Mouse (Mus musculus): ENCODE data around the gene Golt1a.

The Golt1a gene

GRCm38 (mm10) chr1:133347226-133347625, 37.6 kb downstream of the Golt1a start:
- no peak for DNase-seq (ENCODE audit: extremely low read depth, low read depth)

DNA sequence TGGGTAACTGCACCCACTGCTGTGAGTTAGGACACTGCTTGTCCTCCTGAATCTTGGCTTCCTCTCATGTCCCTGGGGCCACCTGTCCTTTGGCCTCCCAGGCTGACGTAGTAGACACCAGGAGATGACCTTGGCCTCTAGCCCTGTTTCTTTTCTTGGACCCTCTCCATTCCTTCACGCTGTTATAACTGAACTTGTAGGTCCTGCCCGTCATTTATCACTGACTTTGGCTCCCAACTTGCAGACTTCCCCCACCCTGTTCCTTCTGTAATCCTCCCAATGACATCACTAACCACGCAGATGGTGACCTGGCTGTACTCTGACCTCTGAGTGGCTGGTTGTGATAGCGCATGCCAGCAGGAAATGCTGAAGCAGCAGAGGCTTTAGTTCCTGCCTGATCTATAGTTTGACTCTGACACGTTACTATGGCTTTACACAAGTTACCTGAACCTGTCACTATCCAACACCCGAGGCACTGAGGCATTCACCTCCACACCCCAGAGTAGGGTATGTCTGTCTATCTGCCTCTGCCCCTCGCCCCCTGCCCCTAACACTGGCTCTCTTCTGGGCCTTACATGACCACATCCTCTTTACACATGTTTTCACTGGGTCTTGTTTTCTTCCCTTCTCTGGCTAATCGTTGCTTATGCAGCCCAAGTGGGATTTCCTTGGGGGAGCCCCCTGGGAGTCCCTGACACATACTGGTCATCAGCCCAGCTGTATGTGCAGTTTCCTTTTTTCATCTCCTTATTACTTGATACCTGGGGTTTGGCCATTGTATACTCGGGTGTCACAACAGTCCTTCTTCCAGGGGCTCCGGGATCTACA, 38.3 kb downstream of the Golt1a start:
- no peak for DNase-seq (ENCODE audit: extremely low read depth, low read depth)

DNA sequence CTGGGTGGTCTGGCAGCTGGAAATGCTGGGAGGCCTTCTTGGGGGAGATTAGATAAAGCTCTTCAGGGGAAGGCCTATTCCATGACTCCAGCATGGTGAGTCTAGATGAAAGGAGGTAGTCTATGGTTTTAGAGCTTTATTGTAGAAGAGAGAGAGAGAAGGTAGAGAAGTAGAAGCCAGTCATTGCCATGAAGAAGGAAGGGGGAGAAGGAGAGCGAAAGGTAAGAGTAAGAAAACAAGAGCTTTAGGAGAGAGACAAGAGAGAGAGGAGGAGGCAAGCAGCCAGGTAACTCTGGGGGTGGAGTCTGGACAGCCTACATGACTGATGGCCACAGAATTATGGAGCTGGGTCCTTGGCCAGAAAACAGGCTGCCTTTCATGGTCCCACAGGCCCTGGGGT, 40.6 kb downstream of the Golt1a start, which contains the start of gene Ren1:
Ren1 (plus strand) TSS at position 301 of the 400 bp plus-strand sequence.
- no peak for DNase-seq (ENCODE audit: extremely low read depth, low read depth)

DNA sequence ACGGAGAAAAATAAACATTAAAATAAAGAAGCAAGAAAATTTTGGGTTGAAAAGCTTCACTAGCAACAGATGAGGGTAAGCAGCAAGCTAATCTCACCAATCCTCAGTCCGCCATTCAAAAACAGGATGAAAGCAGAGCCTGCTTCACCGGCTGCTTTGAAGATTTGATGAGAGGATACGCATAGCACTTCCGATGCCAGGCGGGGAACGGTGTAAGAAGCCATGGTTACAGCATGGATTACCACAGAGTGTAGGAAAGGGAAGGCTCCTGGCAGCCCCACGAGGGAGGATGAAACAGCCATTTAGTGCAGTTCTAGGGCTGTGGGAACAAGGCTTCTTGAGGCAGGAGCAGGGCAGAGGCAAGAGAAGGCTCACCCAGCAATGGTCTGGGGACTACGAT, 42.2 kb downstream of the Golt1a start:
- no peak for DNase-seq (ENCODE audit: extremely low read depth, low read depth)

DNA sequence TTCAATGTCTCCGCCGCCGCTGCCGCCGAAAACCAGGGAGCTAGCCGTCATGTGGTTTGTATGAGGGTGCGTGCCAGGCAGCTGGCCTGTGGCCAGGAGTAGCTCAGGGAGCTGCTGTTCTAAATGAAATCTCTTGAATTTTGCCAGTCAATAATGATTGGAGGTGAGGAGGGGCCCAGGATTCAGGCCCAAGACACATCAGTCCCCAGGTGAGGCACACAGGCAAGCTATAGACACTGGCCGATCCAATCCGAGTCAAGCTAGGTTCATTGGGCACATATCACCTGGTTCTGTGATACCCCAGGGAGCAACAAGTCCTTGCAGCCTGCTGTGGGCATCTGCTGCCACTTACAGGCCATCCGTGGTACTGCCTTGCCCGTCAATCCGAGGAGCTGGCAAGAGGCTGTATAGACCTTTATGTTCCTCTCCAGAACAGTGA, 43.8 kb downstream of the Golt1a start:
- DNase-seq (ENCODE audit: extremely low read depth, low read depth): peak; percentile 67

GRCm38 (mm10) chr1:133355469-133355868, 45.9 kb downstream of the Golt1a start:
- DNase-seq (ENCODE audit: extremely low read depth, low read depth): no peak

DNA sequence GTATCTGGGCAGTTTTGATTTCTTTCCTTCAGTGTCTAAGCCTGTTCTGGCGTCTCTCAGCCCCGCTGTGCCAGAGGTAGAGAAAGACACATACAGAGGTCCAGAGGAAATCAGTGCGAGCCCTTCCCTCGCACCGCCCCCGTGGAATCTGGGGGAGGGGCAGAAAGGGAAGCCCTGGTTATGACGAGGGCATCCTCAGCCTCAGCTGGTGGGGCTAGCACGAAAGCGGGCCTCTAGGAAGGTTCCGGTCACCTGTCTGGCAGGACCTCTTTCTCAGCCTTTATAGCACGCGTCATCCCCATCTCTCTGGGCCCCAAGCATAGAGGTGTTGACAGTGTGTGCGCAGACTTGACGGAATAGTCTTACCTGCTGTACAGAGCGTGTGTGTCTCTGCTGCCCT, 46.3 kb downstream of the Golt1a start:
- no peak for DNase-seq (ENCODE audit: extremely low read depth, low read depth)

DNA sequence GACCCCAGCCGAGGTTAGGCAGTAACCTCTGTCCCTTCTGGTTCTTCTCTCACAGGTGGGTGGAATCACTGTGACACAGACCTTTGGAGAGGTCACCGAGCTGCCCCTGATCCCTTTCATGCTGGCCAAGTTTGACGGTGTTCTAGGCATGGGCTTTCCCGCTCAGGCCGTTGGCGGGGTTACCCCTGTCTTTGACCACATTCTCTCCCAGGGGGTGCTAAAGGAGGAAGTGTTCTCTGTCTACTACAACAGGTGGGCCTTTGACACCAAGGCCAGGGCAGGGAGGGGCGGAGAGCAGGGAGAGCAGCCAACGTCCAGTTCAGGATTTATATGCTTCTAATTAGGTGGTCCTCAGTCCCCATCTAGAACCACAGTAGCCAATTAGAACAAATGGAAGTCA, 46.7 kb downstream of the Golt1a start:
- DNase-seq (ENCODE audit: extremely low read depth, low read depth): no peak

- DNase-seq (ENCODE audit: extremely low read depth, low read depth): no peak
Observed at GRCm38 (mm10) chr1:133361006-133361405, 51.4 kb downstream of the Golt1a start.

- DNase-seq (ENCODE audit: extremely low read depth, low read depth): no peak
Observed at GRCm38 (mm10) chr1:133362103-133362502, 52.5 kb downstream of the Golt1a start.

DNA sequence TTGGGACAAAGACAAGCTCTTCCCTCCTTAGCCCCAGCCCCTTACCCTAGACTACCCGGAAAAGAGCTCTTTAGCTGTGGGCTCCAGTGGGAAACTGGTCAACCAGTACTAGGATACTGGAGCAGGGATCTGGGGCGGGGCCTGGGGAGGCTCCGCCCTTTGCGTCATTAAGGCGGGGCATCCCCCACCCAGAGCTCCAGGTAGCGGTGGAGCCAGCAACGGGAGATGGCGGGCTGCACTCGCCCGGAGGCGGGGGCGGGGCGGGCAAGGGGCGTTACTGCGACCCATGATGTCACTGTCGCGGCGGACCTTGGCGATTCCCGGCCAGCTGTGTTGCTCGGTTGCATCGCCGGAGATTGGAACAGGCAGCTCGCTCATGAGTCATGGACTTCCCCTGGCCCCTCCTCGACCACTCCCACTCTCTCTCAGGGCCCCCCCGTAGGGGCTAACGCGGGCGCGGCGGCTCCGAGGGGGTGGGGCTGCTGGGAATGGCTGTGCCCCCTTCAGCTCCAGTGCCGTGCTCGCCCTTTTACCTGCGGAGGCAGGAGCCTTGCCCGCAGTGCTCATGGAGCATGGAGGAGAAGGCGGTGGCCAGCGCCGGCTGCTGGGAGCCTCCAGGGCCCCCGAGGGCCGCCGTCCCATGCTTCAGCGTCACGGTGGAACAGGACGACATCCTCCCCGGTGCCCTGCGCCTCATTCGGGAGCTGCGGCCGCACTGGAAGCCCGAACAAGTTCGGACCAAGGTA, 53.8 kb downstream of the Golt1a start, which contains the start of gene Etnk2:
Etnk2 (plus strand) TSS at position 297 of the 746 bp plus-strand sequence.
- peak; percentile 57 for DNase-seq (ENCODE audit: extremely low read depth, low read depth)

DNA sequence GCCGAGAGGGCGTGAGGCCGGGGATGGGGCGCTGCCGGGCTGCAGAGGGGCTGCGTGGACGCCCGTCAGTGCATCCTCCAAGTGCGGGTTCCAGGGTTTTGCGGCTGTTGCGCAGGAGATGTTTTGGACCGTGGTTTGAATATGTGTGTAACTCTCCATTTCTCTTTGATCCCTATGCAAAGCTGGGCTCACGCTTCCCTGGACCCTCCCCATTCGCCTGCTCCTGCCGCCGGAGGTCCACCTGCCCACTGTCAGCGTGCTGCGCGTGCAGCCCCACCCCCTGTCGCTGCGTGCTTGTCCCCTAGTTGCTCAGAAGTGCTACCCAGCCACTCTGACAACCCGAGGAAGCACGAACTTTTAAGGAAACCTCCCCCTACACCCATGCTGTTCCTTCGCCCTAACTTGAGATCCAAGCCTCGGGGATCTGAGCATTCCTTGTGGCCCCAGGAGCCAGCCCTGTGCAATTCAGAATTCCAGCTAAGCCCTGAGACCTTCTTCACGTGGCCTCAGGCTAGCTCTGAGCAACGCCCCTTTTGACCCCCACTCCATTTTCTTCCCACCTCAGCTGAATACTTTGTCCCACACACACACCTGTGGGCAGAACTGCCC, 54.5 kb downstream of the Golt1a start:
- DNase-seq (ENCODE audit: extremely low read depth, low read depth): no peak

DNA sequence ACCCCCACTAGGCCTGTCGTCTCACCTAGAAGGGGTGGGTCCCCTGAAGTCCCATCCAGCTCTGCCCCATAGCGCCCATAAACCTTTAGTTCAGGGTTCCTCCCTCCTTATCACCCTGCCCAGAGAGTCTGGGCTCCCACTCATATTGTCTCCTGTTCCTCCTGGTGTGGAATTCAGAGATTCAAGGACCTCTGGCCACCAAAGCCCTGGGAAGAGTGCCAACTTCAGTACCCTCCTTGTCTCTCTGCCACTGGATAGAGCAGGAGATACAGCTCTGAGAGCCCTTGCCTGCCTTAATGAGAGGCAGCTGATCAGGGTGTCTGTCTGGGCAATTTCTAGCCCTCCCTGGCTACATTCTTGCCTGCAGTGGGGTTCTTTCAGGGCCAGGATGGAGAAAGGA, 55.3 kb downstream of the Golt1a start:
- DNase-seq (ENCODE audit: extremely low read depth, low read depth): no peak

DNA sequence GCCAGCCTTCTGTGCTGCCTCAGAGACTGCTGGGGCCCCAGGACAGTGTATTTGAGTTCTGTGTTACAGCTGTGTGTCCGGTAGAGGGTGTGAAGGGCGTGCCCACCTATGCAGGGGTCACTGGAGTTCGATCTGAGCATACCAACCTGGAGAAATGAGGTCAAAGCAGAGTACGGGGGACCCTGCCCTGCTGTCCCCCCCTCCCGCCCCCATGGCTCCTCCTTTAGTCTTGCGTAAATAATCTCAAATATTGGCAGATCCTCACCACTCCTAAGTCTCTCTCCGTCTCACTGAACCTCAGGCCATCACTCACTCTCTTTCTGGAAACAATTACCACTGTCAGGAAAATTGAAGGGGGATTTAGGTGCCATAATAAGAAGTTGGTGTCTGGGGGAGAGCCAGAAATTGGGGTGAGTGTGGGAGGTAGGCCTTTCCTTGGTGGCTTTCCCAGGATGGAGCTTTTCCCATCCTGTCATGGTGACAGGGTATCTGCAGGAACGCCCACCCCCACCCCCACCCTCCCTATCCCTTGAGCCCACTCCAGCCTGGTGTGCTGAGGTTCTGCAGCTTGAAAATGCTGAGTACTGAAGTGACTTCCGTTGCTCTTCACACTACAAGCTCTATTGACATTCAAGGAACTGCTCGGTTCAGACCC, 57.5 kb downstream of the Golt1a start:
- no peak for DNase-seq (ENCODE audit: extremely low read depth, low read depth)

DNA sequence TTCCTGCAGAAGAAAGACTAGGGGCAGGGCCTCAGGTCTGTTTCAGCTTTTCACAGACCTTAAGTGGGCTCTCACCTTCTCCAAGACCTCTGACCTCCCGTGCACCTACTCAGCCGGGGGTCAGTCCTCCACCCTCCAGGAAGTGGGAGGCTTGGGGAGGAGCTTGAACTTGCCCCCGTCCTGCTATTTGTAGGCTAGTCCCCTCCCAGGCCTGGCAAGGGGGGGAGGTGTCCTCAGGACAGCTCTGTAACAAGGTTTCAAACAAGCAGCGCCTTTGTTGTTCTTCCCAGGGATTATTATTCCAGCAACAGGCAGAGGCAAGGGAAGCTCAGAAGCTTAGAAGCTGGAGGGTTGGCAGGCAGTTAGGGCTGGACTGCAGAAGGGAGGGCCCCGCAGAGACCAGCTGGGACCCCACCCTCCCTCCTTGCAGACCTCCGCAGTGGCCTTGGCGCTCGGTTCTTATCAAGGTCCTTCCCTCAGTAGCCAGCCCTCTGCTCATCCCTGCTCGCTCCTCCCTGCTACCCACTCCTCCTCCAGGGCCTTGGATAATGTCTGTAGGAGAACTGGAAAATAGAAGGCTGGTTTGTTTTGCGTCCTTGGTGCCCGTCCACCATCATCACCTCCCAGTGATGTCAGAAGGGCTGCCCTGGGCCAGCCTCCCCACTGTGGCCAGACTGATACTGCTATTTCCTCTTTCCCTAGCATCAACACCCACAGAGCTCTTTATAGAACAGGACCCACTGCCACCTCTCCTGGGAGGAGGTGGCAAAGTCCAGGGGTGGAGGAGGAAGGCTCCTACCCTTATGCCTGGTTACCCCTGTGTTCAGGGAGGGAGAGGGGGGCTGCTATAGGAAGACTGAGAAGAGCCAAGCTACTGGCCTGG, 58.2 kb downstream of the Golt1a start:
- no peak for DNase-seq (ENCODE audit: extremely low read depth, low read depth)

- no peak for DNase-seq (ENCODE audit: extremely low read depth, low read depth)
Observed at GRCm38 (mm10) chr1:133368644-133369043, 59.0 kb downstream of the Golt1a start.

DNA sequence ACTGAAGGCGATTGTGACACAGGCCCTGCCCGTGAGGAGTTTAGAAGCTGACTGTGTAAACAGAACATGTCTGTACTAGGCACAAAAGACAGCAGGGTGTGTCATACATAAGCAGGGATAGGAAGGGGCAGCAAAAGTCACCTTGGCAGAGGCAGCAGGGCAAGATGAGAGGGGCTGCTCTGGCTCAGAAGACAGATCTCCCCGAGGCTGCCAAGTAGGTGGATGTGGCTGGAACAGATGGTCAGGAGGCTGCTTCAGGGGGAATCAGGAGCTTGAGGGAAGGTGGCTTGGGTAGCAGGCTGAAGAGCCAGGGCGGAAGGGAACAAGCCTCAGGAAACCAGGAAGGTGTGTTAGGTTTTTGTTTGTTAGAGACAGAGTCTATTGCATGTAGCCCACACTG, 60.8 kb downstream of the Golt1a start:
- DNase-seq (ENCODE audit: extremely low read depth, low read depth): no peak

DNA sequence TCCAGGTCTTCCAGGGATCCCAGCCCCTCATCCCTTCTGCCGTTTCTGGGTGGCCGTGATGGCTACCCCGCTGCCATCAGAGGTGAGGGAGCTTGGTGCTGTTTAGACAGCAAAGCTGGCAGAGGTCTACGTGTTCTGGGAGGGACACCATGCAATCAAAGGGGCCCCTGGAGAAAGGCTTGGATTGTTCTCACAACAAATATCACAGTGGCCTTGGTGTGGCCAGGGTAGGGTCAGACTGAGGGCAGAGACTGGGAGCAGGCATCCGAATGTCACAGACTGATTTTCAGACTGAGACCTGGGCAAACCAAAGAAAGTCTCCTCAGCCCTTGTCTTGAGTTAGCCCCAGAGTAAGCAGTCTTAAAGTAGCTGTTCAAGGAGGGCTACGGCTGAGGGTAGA, 61.8 kb downstream of the Golt1a start:
- no peak for DNase-seq (ENCODE audit: extremely low read depth, low read depth)

GRCm38 (mm10) chr1:133372113-133372512, 62.5 kb downstream of the Golt1a start:
- no peak for DNase-seq (ENCODE audit: extremely low read depth, low read depth)

All from MEL-GATA-1-ER (cell line).